Mouse (Mus musculus): ENCODE data around the gene Sco2. TPM values are rescaled to one million over a fixed set of nuclear protein-coding genes. Genes with fewer than 3 reads are reported as not detected.
A peak's percentile ranks its signal among the peaks of the same experiment; 100 is the strongest.

Gene Sco2
- total RNA-seq, 1 experiment = 46.4 TPM

DNA sequence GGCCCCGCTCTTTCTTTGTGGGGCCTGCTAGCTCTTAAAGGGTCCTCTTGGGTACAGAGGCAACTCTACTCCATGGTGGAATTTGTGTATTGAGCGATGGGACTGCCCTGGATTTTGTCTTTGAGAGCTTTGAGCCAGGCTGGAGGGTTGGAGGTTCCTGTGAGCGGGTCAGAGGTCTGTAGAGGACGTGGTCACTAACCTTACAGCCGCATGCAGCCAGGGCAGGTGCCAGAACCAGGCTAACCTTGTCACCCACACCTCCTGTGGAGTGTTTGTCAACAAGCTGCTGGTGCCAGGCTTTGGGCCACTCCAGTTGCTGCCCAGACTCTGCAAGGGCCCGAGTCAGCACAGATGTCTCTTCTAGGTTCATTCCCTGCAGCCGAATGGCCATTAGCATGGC is 2.4 kb upstream of the Sco2 start:
- Histone ChIP-seq H3K27ac (ENCODE audit: insufficient read depth, low read depth, low read length, poor library complexity, severe bottlenecking) (no peak overlapping the region), H3K4me1 (ENCODE audit: control insufficient read depth in 2 of 2, insufficient read depth in 2 of 2, low read length in 2 of 2, poor library complexity in 1 of 2) (peaks cover 4 to 28% of the 10 kb centered on the region in 2 experiments; a peak in 3 of 4 replicates), H3K9ac (ENCODE audit: insufficient read depth, low read depth, low read length, poor library complexity, severe bottlenecking) (no peak overlapping the region), H3K9me3 (ENCODE audit: control insufficient read depth, insufficient read depth, low read depth, low read length) (no peaks in the 10 kb centered on the region), H3K36me3 (ENCODE audit: control insufficient read depth, insufficient read depth, low read length, poor library complexity, severe bottlenecking) (peaks cover 18% of the 10 kb centered on the region), H3K4me3 (ENCODE audit: insufficient read depth in 1 of 2, low read depth in 1 of 2, low read length in 2 of 2, poor library complexity in 1 of 2, severe bottlenecking in 1 of 2) (no peak overlapping the region)
- DNase-seq (ENCODE audit: low read depth, low spot score) = no peak
- TF ChIP-seq ZC3H11A (IDR thresholded peaks at IDR 0.05; ENCODE audit: borderline replicate concordance, low read depth, low read length) (no peak), HCFC1 (IDR thresholded peaks at IDR 0.05; ENCODE audit: borderline replicate concordance, insufficient read depth, low read length) (no peak), MAFK (IDR thresholded peaks at IDR 0.05; ENCODE audit: insufficient read depth, low read depth, low read length) (no peak), CHD2 (IDR thresholded peaks at IDR 0.05; ENCODE audit: low read depth, low read length) (no peak)
- in situ Hi-C loops (cut with MboI; ENCODE audit: low sequenced_read_pairs in 2 of 2, unreplicated experiment in 2 of 2) = no loop called here

DNA sequence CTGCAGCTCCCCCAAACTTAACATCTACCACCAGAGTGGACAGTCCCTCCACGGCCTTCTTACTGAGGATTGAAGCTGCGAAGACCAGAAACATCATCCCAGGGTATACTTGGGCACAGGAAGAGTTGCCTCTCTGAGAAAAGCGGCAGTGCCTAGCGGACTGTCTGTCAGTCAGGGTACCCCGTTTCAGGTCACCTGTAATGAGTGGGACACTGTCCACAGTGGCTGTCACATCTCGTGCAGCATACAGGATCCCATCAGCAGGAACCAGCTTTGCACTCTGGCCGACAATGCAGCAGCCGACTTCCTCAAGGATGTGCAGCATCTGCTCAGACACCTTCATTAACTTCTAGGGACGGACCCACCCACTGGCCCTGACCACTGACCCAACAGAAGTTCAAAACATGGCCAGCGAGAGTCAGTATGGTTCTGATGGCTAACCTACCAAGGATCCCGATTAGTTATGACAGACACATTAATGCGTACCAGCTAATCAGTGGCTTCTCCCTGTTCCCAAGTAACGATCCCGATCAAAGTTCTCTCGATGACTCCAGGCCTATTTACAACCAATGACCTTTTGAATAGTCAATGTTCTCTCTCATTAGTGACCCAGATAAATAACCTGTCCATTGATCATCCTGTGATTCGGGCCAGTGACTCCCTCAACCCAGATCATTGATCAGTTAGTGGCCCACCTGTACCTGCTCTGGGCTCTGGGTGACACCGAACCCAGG is 1.3 kb upstream of the Sco2 start:
- in situ Hi-C loops (cut with MboI; ENCODE audit: low sequenced_read_pairs in 2 of 2, unreplicated experiment in 2 of 2) = no loop called here
- peaks cover 4 to 28% of the 10 kb centered on the region in 2 experiments; a peak in 3 of 4 replicates for H3K4me1 ChIP-seq (ENCODE audit: control insufficient read depth in 2 of 2, insufficient read depth in 2 of 2, low read length in 2 of 2, poor library complexity in 1 of 2)
- H3K27ac ChIP-seq (ENCODE audit: insufficient read depth, low read depth, low read length, poor library complexity, severe bottlenecking) = no peak overlapping the region
- H3K36me3 ChIP-seq (ENCODE audit: control insufficient read depth, insufficient read depth, low read length, poor library complexity, severe bottlenecking) = peaks cover 29% of the 10 kb centered on the region
- DNase-seq (ENCODE audit: low read depth, low spot score) = no peak
- TF ChIP-seq CHD2 (IDR thresholded peaks at IDR 0.05; ENCODE audit: low read depth, low read length) (no peak), ZNF384 (IDR thresholded peaks at IDR 0.05; ENCODE audit: low read depth, low read length) (no peak), HCFC1 (IDR thresholded peaks at IDR 0.05; ENCODE audit: borderline replicate concordance, insufficient read depth, low read length) (no peak), ZC3H11A (IDR thresholded peaks at IDR 0.05; ENCODE audit: borderline replicate concordance, low read depth, low read length) (no peak), MAFK (IDR thresholded peaks at IDR 0.05; ENCODE audit: insufficient read depth, low read depth, low read length) (no peak)
- H3K9me3 ChIP-seq (ENCODE audit: control insufficient read depth, insufficient read depth, low read depth, low read length) = no peaks in the 10 kb centered on the region
- H3K4me3 ChIP-seq (ENCODE audit: insufficient read depth in 1 of 2, low read depth in 1 of 2, low read length in 2 of 2, poor library complexity in 1 of 2, severe bottlenecking in 1 of 2) = no peak overlapping the region
- no peak overlapping the region for H3K9ac ChIP-seq (ENCODE audit: insufficient read depth, low read depth, low read length, poor library complexity, severe bottlenecking)

DNA sequence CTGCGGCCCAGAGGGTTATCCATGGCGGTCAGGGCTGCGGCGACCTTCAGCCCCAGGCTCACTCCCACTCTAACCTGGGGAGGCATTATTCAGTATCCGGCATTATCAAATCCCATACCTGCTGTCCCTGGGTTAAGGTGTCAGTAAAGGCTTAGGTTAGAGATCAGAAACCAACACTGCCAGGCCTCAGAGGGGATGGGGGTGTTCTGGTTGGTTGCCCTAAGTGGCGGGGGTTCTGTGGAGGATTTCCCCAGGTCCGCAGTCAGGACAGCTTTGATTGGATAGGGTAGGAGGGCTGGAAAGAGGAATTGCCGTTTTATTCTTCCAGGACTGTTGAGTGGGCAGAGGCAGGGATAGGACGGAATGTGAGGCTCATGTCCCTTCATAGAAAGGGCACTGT is 694 bp upstream of the Sco2 start:
- Histone ChIP-seq H3K27ac (ENCODE audit: insufficient read depth, low read depth, low read length, poor library complexity, severe bottlenecking) (no peak overlapping the region), H3K9ac (ENCODE audit: insufficient read depth, low read depth, low read length, poor library complexity, severe bottlenecking) (peak overlapping the region; percentile 86), H3K4me3 (ENCODE audit: insufficient read depth in 1 of 2, low read depth in 1 of 2, low read length in 2 of 2, poor library complexity in 1 of 2, severe bottlenecking in 1 of 2) (peak overlapping the region; percentile 71 to 77), H3K4me1 (ENCODE audit: control insufficient read depth in 2 of 2, insufficient read depth in 2 of 2, low read length in 2 of 2, poor library complexity in 1 of 2) (peaks cover 2 to 26% of the 10 kb centered on the region in 2 experiments; a peak in 3 of 4 replicates), H3K36me3 (ENCODE audit: control insufficient read depth, insufficient read depth, low read length, poor library complexity, severe bottlenecking) (peaks cover 35% of the 10 kb centered on the region), H3K9me3 (ENCODE audit: control insufficient read depth, insufficient read depth, low read depth, low read length) (no peaks in the 10 kb centered on the region)
- DNase-seq (ENCODE audit: low read depth, low spot score) = no peak
- TF ChIP-seq ZC3H11A (IDR thresholded peaks at IDR 0.05; ENCODE audit: borderline replicate concordance, low read depth, low read length) (no peak), HCFC1 (IDR thresholded peaks at IDR 0.05; ENCODE audit: borderline replicate concordance, insufficient read depth, low read length) (no peak), MAFK (IDR thresholded peaks at IDR 0.05; ENCODE audit: insufficient read depth, low read depth, low read length) (no peak), CHD2 (IDR thresholded peaks at IDR 0.05; ENCODE audit: low read depth, low read length) (no peak), ZNF384 (IDR thresholded peaks at IDR 0.05; ENCODE audit: low read depth, low read length) (no peak)
- in situ Hi-C loops (cut with MboI; ENCODE audit: low sequenced_read_pairs in 2 of 2, unreplicated experiment in 2 of 2) = no loop called here

DNA sequence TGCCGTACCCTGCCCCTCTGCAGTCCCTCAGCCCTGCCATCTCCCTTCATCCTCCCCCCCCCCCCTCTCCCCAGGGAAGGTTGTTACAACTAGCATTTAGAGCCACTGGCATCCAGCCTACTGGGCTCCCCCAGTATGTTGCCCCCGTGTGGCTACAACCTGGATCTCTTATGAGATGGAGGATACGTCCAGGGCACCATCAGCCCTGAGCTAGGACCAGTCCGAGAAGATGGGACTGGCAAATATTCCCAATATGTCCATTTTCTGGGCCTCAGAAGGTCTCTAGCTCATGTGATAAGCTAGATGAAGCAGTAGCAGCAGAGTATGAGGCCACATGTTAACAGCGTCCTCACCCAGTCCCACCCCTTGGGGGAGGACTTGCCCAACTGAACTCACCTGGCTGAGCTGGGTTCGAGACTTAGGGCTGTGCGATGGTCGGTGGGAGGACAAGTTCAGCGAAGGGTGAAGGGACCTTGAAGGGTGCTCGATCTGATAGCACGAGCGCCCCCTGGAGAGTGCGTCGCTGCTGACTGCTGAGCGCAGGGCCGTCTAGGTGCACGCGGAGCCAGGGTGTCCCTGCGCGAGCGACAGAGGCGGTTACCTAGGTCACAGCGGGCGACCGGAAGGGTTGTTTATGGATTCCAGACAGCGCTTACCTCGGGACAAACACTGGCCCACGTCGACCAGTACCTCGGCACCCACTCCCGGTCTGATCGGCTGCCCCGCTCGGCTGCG is 452 bp downstream of the Sco2 start:
- H3K27ac ChIP-seq (ENCODE audit: insufficient read depth, low read depth, low read length, poor library complexity, severe bottlenecking) = peak overlapping the region; percentile 83
- peaks cover 2 to 24% of the 10 kb centered on the region in 2 experiments; a peak in 3 of 4 replicates for H3K4me1 ChIP-seq (ENCODE audit: control insufficient read depth in 2 of 2, insufficient read depth in 2 of 2, low read length in 2 of 2, poor library complexity in 1 of 2)
- H3K36me3 ChIP-seq (ENCODE audit: control insufficient read depth, insufficient read depth, low read length, poor library complexity, severe bottlenecking) = peaks cover 45% of the 10 kb centered on the region
- in situ Hi-C loops (cut with MboI; ENCODE audit: low sequenced_read_pairs in 2 of 2, unreplicated experiment in 2 of 2) = no loop called here
- no peaks in the 10 kb centered on the region for H3K9me3 ChIP-seq (ENCODE audit: control insufficient read depth, insufficient read depth, low read depth, low read length)
- DNase-seq (ENCODE audit: low read depth, low spot score) = peak; percentile 78
- peak overlapping the region; percentile 71 to 77 for H3K4me3 ChIP-seq (ENCODE audit: insufficient read depth in 1 of 2, low read depth in 1 of 2, low read length in 2 of 2, poor library complexity in 1 of 2, severe bottlenecking in 1 of 2)
- TF ChIP-seq ZNF384 (IDR thresholded peaks at IDR 0.05; ENCODE audit: low read depth, low read length) (no peak), HCFC1 (IDR thresholded peaks at IDR 0.05; ENCODE audit: borderline replicate concordance, insufficient read depth, low read length) (peak; percentile 33; the same call in 1 of the 2 replicates)
- H3K9ac ChIP-seq (ENCODE audit: insufficient read depth, low read depth, low read length, poor library complexity, severe bottlenecking) = peak overlapping the region; percentile 86

Measured in ES-E14 (cell line).